Mouse (Mus musculus) liver, embryonic 13.5 days (tissue): ENCODE measurements around the gene Pappa. TPM values are rescaled to one million over a fixed set of nuclear protein-coding genes. Genes with fewer than 3 reads are reported as not detected.

Source experiments
- ATAC-seq: fragments of 200-750 bp; cut with Nextera tagmentation; 2 replicates; pipeline ENCODE4 v1.8.0; 2017; ENCODE audit warnings: low read depth, mild to moderate bottlenecking, moderate number of reproducible peaks, moderate library complexity
- DNase-seq: peaks from one replicate; pipeline ENCODE4 v3.0.0; 2022
- H3K27ac ChIP-seq: fragments of 300-500 bp; sonication (generic); 2 replicates; pipeline ENCODE4 v1.5.1; 2015; ENCODE audit warnings: moderate library complexity, mild to moderate bottlenecking, inconsistent platforms
- H3K27me3 ChIP-seq: fragments of 300-500 bp; sonication (generic); 2 replicates; pipeline ENCODE4 v1.6.1; 2015; ENCODE audit warnings: mild to moderate bottlenecking, inconsistent platforms
- H3K36me3 ChIP-seq: fragments of 300-500 bp; sonication (generic); 2 replicates; pipeline ENCODE4 v1.6.1; 2015; ENCODE audit warnings: mild to moderate bottlenecking, inconsistent platforms
- H3K4me1 ChIP-seq: fragments of 300-500 bp; sonication (generic); replicated peaks from 2 replicates; pipeline ENCODE4 v1.6.1; 2015; ENCODE audit warnings: inconsistent platforms
- H3K4me2 ChIP-seq: fragments of 300-500 bp; sonication (generic); 2 replicates; pipeline ENCODE4 v1.6.1; 2015; ENCODE audit warnings: inconsistent platforms, mild to moderate bottlenecking, moderate library complexity
- H3K4me3 ChIP-seq: fragments of 300-500 bp; sonication (generic); replicated peaks from 2 replicates; pipeline ENCODE4 v1.5.1; 2015; ENCODE audit warnings: mild to moderate bottlenecking, inconsistent platforms
- H3K9ac ChIP-seq: fragments of 300-500 bp; sonication (generic); 2 replicates; pipeline ENCODE4 v1.6.1; 2015; ENCODE audit warnings: mild to moderate bottlenecking, inconsistent platforms
- H3K9me3 ChIP-seq: fragments of 300-500 bp; sonication (generic); replicated peaks from 2 replicates; pipeline ENCODE4 v1.6.1; 2016; ENCODE audit warnings: inconsistent platforms
- WGBS: fragments of 180-500 bp; shearing (Covaris S2); methylation state at CpG from one replicate; pipeline ENCODE4 v1.1.7; 2015; ENCODE audit not compliant: insufficient replicate concordance; 5-methylcytosine and 5-hydroxymethylcytosine counted together
- polyA plus RNA-seq: library from polyadenylated mRNA; unstranded; fragments of >200 nt; fragmentation: Nextera tagmentation; extraction: Ambion mirVana; gene quantifications from 2 replicates; pipeline ENCODE4 v1.2.1, GENCODE M21; 2015

Gene Pappa
- polyA plus RNA-seq, 1 experiment from 2014 or later = 0.03 TPM

DNA sequence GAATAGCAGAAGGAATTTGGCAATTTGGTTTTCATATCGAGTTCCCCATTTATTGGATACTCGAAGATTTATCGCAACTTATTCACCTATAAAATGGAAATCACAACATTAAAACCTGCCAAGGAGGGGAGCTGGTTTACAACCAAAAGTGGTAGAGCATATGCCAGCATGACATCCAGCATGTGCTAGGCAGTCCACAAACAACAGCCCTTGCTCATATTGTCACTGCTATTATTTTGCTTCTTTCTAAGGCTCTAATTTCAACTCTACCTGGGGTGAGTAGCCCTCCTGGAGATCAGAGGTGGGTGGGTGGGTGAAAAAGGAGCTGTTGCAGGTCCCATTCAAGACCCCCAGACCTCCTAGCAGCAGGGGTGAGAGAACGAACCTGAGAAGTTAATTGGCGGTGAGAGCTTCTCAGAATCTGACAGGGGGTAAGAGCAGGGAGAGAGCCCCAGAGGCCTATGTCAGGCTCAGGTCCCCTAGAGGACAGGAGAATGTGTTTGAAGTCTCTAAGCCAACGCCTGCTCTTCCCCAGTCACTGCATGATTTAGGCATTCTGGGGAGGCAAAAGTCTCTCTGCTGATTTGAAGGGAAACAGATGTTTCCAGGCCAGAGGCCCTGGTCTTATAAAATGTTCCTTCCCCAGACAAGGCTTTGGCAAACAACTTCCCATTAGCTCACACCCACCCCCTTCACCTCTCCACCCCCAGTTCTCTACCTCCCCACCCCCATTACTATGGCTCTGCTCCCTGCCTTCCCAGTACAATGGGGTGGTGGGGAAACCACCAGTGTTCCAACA lies 279.1 kb downstream of the Pappa start:
- DNase-seq (no peak), ATAC-seq (no peak)
- Histone ChIP-seq H3K4me2 (no peak overlapping the region), H3K27me3 (no peaks in the 10 kb centered on the region), H3K9me3 (no peaks in the 10 kb centered on the region), H3K4me3 (no peak overlapping the region), H3K4me1 (no peaks in the 10 kb centered on the region), H3K36me3 (no peaks in the 10 kb centered on the region), H3K9ac (no peak overlapping the region), H3K27ac (no peak overlapping the region)
- 56% methylated on average over 6 of the region's 6 CpGs for WGBS
